Mouse (Mus musculus) frontal cortex, adult 2 months (tissue): ENCODE results near the gene Twist2. TPM values are rescaled to one million over a fixed set of nuclear protein-coding genes. Genes with fewer than 3 reads are reported as not detected.

Source experiments
- DNase-seq, 2 experiments: peaks; one replicate each; pipeline ENCODE4 v3.0.0; 2022; ENCODE audit warnings: low spot score in 1 of 2; ENCODE audit errors: extremely low spot score in 1 of 2
- polyA plus RNA-seq: library from polyadenylated mRNA; depleted of rRNA; stranded (reverse); fragments of >200 nt; gene quantifications from 2 replicates; pipeline ENCODE4 v1.2.3, GENCODE M21; 2012

The Twist2 gene
- polyA plus RNA-seq, 1 experiment = 2.6 TPM

DNA sequence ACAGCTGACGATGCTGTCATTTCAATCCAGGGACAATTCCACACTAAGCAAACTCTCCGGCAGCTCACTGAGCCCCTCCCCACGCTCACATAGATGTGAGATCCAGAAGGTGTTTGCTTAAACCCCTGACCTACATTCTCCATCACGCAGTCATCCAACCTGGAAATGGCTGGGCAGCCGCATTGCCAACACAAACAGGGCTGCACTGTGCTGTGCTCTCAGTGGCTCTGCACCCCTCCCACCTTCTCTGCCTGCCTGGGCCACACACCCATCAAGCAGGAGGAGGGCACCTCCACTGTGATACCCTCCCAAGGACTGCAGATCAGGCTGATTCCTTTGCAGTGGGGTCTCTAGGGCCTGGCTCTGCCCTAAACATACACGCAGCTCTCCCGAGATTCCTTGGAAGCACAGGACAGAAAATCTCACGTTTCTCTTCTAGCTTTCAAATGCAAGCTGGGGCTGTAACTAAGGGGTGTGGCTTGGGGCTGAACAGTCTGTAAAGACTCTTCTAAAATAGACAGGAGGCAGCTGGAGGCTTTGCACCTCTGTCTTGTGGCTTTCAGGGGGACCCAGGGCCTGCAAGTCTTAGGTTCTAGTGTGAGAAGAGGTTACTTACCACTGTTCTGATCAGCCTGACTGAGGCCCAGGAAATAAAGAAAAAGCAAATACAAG, 71.3 kb downstream of the Twist2 start:
- peak in 1 of 2 experiments; percentile 25 for DNase-seq

DNA sequence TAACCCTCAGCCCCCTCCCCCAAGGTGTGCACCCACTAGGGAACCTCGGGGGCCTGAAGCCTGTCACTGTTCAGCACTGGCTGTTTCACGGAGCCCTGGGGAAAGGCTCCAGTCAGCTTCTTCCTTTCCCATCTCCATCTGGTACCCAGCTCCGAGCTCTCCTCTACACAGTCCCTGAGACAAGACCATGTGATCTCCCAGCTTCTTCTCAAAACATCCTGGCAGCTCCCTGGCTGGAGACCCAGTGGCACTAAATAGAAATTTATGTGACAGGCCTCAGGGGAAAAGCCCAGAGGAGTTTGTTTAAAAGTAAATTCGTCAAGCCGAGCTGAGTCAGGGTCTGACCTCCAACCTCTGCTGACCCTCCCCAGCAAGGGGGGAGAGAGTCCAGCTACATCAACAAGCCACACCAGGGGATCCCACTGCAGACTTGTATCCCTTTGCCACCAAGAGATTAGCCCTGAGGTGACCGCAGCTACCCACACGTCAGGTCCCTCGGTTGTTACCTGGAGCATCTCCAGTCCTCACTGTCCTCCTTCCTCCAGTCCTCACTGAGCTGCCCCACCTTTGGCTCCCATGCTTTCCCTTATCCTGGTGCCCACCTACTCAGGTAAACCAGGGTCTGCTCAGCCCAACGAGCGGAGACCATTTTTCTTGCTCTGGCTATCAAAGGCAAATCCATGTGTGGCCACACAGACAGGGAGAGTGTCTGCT, 72.5 kb downstream of the Twist2 start:
- DNase-seq = peak in 1 of 2 experiments; percentile 23

DNA sequence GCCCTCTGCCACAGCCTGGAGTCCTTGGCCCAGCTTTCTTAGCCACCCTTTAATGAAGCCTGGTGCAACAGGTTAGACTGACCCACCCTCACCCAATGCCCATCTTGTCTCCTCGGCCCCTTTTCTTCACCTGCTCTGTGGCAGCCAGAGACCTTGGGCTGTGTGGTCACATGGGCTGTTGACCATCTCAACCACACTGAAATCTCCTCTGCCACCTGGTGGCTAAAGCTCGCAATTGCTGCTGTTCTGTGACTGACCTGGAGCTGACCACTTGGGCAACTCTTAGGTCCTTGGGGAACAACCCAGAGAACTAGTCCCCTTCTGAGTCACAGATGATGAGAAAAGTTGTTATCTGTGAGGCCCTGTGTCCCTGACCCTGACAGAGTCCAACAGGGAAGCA, 73.4 kb downstream of the Twist2 start:
- DNase-seq = peak in 1 of 2 experiments; percentile 73

DNA sequence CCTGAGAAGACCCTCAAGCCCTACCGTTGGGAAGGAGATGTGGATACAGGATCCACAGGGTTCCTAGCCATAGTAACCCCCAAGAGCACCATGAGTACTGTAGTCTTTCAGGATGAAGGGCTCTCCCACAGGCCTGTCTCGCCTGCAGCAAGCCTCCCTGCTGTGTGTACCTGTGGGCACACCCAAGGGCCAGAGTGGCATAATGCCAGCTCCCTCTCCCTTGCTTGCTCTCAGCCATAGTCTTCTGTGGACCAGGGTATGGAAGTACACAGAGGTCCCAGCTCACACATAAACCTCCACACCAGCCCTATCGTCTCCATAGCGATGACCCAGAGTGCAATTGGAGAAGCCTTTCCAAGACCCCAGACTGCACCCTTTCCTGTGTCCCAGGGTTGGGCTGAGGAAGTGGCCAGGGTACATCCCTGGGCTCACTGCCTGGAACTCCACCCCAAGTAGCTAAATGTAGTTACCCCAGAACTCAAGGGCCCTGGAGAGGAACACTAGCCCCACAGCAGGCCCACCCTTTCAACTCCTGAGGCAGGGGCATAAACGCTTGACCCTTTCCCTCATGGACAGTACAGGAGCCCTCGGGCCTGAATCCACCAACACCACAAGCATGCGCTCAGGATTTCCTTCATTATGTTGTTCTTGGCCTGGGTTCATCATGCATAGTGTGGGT, 73.9 kb downstream of the Twist2 start:
- DNase-seq = no peak

DNA sequence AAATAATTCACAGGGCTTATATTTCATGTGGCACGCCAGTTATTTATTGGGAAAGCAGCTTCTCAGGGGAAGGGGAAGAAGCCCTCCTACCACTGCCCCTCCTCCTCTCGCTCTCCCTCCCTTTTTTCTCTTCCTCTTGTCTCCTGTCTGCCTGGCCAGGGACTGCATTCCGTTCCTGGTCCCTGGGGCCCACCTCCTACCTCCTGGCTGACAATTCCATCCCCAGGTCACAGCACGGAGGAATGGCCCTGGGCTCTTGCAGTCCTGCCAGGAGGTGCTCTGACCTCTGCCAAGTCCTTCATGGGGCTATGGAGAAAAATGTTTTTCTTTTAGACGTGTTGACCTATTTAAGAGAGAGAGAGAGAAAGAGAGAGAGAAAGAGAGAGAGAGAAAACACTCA, 77.4 kb downstream of the Twist2 start:
- no peak for DNase-seq

DNA sequence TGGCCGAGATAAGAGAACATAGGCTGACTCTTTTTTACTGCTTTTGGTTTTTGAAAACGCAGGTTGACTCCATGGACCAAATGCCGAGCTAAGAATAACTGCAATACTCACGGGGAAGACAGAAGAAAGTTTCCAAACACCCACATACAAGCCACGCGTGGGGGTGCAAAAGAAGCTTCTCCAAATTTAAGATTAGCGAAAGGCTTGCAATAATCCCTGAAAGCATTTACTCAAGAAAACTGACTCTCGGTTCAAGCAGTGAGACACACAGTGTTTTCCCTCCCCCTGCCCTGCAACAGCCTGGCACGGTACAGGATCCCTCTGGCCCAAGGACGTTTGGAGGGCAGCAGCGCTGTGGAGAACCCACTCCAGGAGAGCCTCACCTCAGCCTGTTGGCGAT, 78.9 kb downstream of the Twist2 start:
- peak; percentile 82 to 86 for DNase-seq

DNA sequence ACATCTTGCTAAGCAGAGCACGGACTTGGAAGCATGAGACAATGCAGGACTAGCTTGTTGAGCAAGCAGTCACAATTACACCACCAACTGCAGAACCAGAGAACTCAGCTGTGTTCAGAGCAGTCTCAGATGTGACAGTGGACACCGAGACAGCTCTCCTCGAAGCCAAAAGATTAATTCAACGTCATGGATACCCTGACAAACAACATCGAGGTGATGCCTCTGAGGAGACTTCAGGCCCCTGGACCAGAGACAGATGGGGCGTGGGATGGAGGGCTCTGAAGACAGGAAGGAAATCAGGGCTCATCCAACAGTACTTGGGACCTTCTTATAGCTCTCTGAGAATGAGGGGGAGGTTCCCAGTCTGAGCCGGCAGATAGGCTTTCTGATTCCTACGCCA, 79.6 kb downstream of the Twist2 start:
- DNase-seq = peak; percentile 57 to 67

DNA sequence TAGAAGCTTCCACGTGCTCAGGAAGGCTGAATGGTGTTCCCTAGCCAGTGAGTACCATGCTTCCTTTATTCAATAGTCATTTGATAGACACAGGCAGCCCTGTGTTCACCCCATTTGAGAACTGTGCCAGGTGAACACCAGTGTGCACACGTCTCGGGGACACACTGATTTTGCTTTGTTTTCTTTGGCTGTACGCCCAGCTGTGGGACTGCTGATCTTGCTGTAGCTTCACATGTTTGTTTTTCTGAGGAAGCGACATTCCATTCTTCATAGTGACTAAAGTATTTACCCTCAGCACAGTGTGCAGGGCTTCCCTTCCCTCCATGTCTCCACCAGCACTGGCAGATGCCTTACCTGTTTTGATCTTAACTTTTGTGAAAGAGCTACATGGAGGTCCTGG, 81.9 kb downstream of the Twist2 start:
- no peak for DNase-seq

DNA sequence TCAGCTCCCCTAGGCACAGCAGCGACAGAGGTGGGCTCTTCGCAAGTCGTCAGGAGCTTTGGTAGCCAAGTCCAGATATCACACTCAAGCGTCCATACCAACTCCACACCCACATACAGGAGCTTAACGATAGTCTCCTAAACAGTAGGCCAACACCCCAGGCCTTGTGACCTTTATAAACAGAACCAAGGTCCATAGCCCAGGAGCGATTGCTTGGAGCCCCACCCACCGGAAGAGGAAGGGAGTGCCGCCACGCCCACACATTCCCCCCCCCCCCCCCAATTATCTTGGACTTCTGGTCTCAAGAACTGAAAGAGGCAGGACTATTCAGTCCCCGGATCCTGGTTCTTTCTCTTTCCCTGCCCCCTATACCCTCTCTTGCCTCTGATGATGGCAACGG, 92.3 kb downstream of the Twist2 start:
- no peak for DNase-seq

DNA sequence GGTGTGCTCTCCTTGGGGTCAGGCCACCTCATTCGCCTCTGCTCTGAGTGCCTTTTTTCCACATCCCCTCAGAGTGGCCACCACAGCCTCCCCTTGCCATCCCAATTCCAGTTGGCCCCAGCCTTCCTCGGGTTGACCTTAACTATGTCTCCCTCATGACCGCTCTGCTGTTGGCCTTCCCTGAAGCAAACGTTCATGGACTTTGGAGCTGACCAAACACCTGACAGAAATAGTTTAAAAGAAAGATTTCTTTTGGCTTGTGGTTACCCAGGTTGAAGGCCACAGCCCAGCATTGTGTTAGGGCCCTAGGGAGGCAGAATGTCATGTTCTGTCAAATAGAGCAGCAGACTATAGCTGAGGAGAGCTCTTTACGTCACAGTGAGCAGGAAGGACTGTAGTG, 93.0 kb downstream of the Twist2 start:
- DNase-seq = no peak

DNA sequence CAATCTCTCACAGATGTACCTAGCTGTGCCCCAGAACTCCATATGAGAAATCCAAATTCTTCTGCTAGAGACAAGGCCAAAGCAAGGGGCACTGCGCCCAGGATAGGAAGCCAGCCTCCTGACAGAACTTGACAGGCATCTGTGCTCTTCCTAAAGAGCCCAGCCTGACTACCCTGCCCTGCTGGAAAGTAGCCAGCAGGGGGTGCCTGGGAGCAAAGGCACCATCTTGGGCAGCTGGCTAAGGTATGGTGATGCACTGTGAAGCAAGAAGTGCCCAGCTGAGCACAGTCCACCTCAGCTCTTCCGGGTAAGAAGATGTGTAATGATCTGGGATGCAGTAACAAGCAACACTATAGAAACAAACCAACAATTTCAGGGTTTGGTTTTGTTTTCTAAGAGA, 95.8 kb downstream of the Twist2 start:
- DNase-seq = no peak
